ENCODE assay signal across 23 mouse cellular contexts in the genomic region with DNA sequence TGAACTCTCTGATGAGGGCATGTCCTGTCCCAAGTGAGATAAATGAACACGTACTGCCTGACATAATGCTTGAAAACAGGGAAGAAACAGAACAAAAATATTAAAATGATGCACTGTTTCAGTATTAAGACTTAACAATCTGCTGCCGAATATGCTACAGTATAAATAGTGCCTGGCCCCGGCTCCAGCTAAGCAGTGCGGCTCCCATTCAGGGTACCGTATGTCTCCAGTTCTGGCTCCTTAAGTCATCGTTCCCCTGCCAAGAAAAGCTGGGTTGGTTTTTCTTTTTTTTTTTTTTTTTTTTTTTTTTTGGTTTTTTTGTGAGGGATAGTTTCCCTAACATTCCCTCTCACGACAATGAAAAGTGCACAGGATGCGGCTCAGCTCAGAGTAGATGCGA.
DNase-seq lines count a peak whose midpoint lies in the region; ATAC-seq and TF ChIP-seq lines count a peak whose summit lies in the region.
"Had no signal": no experiment of that assay in that cellular context is flagged by ENCODE, and none has a peak within 500 bp of the region (broad histone marks: within the 10 kb centered on the region; RNA-seq: fewer than 3 reads in every experiment).

No protein-coding gene starts in this region.

- peak; percentile 63; the same call in 1 of the 2 replicates for ATAC-seq in forebrain, embryonic 13.5 days
- ATAC-seq: midbrain, embryonic 16.5 days had no signal

- no peak overlapping the region for H3K9ac ChIP-seq in forebrain, embryonic 13.5 days
- H3K9ac ChIP-seq: heart, embryonic 13.5 days; hindbrain, embryonic 14.5 days; limb, embryonic 13.5 days; liver, embryonic 14.5 days; lung, embryonic 15.5 days; neural tube, embryonic 15.5 days had no signal

- 87% methylated on average over 9 of the region's 9 CpGs for WGBS in forebrain, embryonic 13.5 days
- 91% methylated on average over 9 of the region's 9 CpGs for WGBS in forebrain, embryonic 10.5 days

- DNase-seq in forebrain, embryonic 10.5 days (ENCODE audit: extremely low spot score, low spot score), result no peak
- peak; percentile 25 to 36 for DNase-seq in layer of hippocampus, adult 2 months (ENCODE audit: low spot score in 2 of 2)
- DNase-seq in layer of hippocampus, postnatal 10 days (ENCODE audit: low spot score in 2 of 2), result no peak
- peak; percentile 78 for DNase-seq in brain, embryonic 14.5 days (ENCODE audit: low read depth)
- peak; percentile 44 for DNase-seq in right cerebral cortex, postnatal 14 days
- DNase-seq in embryo, embryonic 10 days (ENCODE audit: low spot score), result no peak
- DNase-seq: adrenal gland, postnatal 36 days; cerebellum, adult 9-11 months; embryo, embryonic 11 days; gastrocnemius, adult 2 months; kidney, adult 8-10 months; kidney, postnatal 14 days; lung, postnatal 4 days; thymus, postnatal 36 days had no signal

- H3K36me3 ChIP-seq in forebrain, embryonic 13.5 days (ENCODE audit: poor library complexity, severe bottlenecking), result peaks cover 7% of the 10 kb centered on the region; the same call in 1 of the 2 replicates
- H3K36me3 ChIP-seq in forebrain, embryonic 10.5 days (replicated peaks), result peaks cover 18% of the 10 kb centered on the region
- H3K36me3 ChIP-seq: G1E; heart, embryonic 13.5 days; limb, embryonic 13.5 days; lung, embryonic 15.5 days; neural tube, embryonic 15.5 days had no signal

- TF ChIP-seq CTCF in layer of hippocampus, adult 2 months (conservative IDR thresholded peaks at IDR 0.05), result no peak
- TF ChIP-seq CTCF in brain, embryonic 14.5 days (IDR thresholded peaks at IDR 0.05; ENCODE audit: borderline replicate concordance, extremely low read depth, insufficient read depth, insufficient read length), result no peak

- H3K27ac ChIP-seq in forebrain, embryonic 13.5 days, result peak overlapping the region; percentile 49; the same call in 1 of the 2 replicates
- no peak overlapping the region for H3K27ac ChIP-seq in forebrain, embryonic 10.5 days
- no peak overlapping the region for H3K27ac ChIP-seq in layer of hippocampus, adult 2 months
- H3K27ac ChIP-seq: gastrocnemius, adult 2 months; heart, embryonic 13.5 days; hindbrain, embryonic 14.5 days; limb, embryonic 13.5 days; liver, embryonic 14.5 days; lung, embryonic 15.5 days; neural tube, embryonic 15.5 days had no signal

- no peak for TF ChIP-seq POLR2A in brain, embryonic 14.5 days (IDR thresholded peaks at IDR 0.05; ENCODE audit: borderline replicate concordance, extremely low read depth, insufficient read depth, insufficient read length, poor library complexity, severe bottlenecking)

- H3K9me3 ChIP-seq in forebrain, embryonic 13.5 days (replicated peaks), result no peaks in the 10 kb centered on the region
- H3K9me3 ChIP-seq in forebrain, embryonic 10.5 days, result no peaks in the 10 kb centered on the region
- H3K9me3 ChIP-seq: heart, embryonic 13.5 days; limb, embryonic 13.5 days; lung, embryonic 15.5 days; neural tube, embryonic 15.5 days had no signal

- H3K27me3 ChIP-seq in forebrain, embryonic 13.5 days, result no peaks in the 10 kb centered on the region
- no peaks in the 10 kb centered on the region for H3K27me3 ChIP-seq in forebrain, embryonic 10.5 days (ENCODE audit: poor library complexity, severe bottlenecking)
- H3K27me3 ChIP-seq: heart, embryonic 13.5 days; limb, embryonic 13.5 days; lung, embryonic 15.5 days; neural tube, embryonic 15.5 days had no signal

- no peak overlapping the region for H3K4me3 ChIP-seq in forebrain, embryonic 13.5 days
- H3K4me3 ChIP-seq in forebrain, embryonic 10.5 days, result no peak overlapping the region
- H3K4me3 ChIP-seq in layer of hippocampus, adult 2 months, result no peak overlapping the region
- H3K4me3 ChIP-seq: gastrocnemius, adult 2 months; heart, embryonic 13.5 days; limb, embryonic 13.5 days; lung, embryonic 15.5 days; neural tube, embryonic 15.5 days had no signal

- H3K4me2 ChIP-seq in forebrain, embryonic 13.5 days, result no peak overlapping the region
- H3K4me2 ChIP-seq: heart, embryonic 13.5 days; hindbrain, embryonic 14.5 days; limb, embryonic 13.5 days; lung, embryonic 15.5 days; neural tube, embryonic 15.5 days had no signal

- H3K4me1 ChIP-seq in forebrain, embryonic 13.5 days, result peaks cover 6% of the 10 kb centered on the region; the same call in 1 of the 2 replicates
- H3K4me1 ChIP-seq in forebrain, embryonic 10.5 days, result peaks cover 10% of the 10 kb centered on the region

Comparison
In these comparisons a context has a peak if more than half of its experiments do, and no peak if none do; other contexts are left out.
1. DNase-seq: peak in layer of hippocampus, adult 2 months (2 of 2), brain, embryonic 14.5 days (single experiment) and right cerebral cortex, postnatal 14 days (single experiment); none in forebrain, embryonic 10.5 days (single experiment), layer of hippocampus, postnatal 10 days (0 of 2) and embryo, embryonic 10 days (single experiment).